Mouse (Mus musculus) brain, embryonic 14.5 days (tissue): ENCODE data around the gene Rad1. TPM values are rescaled to one million over a fixed set of nuclear protein-coding genes. Genes with fewer than 3 reads are reported as not detected.

Source experiments
- DNase-seq: peaks from one replicate; pipeline ENCODE4 v3.0.0-alpha.2; 2011; ENCODE audit warnings: low read depth
- CTCF ChIP-seq: fragments of 200-500 bp; IDR thresholded peaks from 2 replicates; pipeline ENCODE4 v1.5.1; 2012; ENCODE audit warnings: inconsistent platforms, mild to moderate bottlenecking, moderate library complexity, borderline replicate concordance; ENCODE audit not compliant: insufficient read depth, insufficient read length; ENCODE audit errors: extremely low read depth
- POLR2A ChIP-seq: fragments of 200-500 bp; IDR thresholded peaks from 2 replicates; pipeline ENCODE4 v1.6.1; 2012; ENCODE audit warnings: mild to moderate bottlenecking, inconsistent platforms, borderline replicate concordance; ENCODE audit not compliant: poor library complexity, insufficient read depth, insufficient read length, severe bottlenecking; ENCODE audit errors: extremely low read depth
- polyA plus RNA-seq: library from polyadenylated mRNA; depleted of rRNA; stranded (reverse); fragments of >200 nt; gene quantifications from 2 replicates; pipeline ENCODE4 v1.2.3, GENCODE M21; 2012; rRNA removed

Gene Rad1
- 22.0 and 29.5 TPM in 2 replicates for polyA plus RNA-seq

DNA sequence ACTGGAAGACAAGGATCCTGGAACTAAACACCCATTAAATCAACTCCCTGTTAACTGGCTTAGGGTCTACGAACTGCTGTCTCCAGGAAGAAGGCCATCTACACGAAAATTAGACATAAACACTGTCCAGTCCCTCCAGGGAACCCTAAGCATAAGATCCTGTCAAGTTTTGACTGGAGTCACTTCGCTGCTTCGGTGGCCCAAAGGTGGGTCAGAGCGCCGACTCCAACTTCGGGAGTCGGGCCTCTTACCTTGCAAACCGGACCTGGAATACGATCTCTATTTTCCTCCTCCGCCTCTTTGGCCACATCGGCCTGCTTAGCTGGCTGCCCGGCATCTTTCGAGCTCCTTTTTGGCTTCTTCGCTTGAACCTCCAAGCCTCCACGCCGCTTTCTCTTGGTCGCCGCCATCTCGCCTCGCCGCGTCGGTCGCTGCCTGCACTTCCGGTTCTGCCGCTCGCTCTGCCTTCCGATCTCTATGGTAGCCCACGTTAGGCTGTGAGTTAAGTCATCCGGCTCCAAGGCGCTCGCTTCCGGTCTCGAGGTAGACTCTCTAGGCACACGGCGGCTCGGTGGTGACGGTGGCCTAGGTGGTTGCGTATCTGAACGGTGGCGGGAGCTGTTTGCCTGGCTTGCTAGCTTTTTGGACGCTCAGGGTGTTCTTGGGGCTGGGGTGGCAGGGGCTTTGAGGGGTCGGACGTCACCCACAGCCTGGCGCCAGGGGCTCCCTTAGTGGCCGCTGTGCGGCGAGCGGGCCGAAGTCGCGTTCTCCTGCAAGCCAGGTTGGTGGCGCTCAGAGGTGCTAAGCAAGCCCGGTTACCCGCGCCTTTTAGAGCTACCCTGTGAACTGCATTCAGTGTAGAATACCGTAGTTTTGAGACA lies at the start of gene Rad1, which contains the start of gene Brix1:
Gene Rad1 (plus strand): TSS at position 535 of the 881 bp plus-strand sequence.
Gene Brix1 (minus strand): TSS at position 464 of the 881 bp plus-strand sequence.
- peak; percentile 99 for DNase-seq
- no peak for TF ChIP-seq CTCF
- peak; percentile 56; the same call in 1 of the 2 replicates for TF ChIP-seq POLR2A

DNA sequence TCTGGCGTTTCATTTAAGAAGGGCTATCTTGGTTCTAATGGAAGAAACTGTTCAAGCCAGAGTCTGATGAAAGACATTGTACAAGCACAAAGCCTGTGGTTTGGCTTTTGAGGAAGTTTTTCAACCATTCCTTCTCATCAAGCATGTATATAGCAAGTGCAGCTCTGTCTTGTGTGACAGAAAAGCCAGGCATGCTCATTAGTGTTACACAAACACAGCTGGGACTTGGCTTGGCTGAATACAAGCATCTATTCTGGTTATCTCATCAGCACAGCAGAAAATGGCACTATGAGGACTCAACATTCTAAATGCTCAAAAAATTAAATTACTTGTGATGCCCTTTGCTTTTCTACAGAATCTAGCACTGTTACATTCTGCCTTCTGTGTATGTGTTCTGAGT lies 48.9 kb upstream of the Rad1 start:
- TF ChIP-seq CTCF (no peak), POLR2A (no peak)
- peak; percentile 13 for DNase-seq

DNA sequence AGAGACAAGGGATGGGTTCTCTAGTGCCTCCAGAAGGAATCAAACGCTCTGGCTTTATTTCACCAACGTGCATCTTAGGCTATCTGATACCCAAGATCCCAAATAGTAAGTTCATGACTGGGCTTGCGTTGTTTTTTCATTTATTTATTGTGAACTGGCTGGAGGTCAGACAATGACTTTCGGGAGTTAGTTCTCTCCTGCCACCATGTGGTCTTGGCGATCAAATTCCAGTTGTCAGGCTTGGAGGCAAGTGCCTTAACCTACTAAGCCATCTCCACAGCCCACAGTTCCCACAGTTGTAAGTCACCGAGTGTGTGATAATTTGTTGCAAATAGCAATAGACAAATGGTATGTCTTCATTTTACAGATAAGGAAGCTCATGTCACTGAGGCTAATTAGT lies 45.9 kb upstream of the Rad1 start:
- peak; percentile 11; the same call in 1 of the 2 replicates for TF ChIP-seq CTCF
- TF ChIP-seq POLR2A, result no peak
- peak; percentile 20 for DNase-seq

DNA sequence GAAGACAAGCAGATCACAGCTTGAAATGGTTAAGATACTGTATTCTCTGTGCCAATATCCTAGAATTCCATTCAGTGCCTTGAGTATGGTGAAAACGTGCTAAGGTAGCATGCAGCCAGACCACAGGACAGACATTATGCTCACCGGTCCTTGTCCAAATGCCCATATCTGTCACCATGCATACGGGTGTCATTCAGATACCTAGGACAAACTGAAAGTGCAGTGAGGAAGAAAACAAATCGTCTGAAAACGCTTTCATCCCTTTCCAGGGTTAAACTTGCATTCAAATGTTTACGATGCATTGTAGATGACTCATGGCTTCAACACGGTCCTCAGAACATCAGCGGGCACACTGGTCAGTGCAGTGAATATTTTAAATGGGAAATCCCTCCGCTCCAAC lies 44.3 kb upstream of the Rad1 start:
- TF ChIP-seq POLR2A (no peak), CTCF (no peak)
- DNase-seq, result no peak

DNA sequence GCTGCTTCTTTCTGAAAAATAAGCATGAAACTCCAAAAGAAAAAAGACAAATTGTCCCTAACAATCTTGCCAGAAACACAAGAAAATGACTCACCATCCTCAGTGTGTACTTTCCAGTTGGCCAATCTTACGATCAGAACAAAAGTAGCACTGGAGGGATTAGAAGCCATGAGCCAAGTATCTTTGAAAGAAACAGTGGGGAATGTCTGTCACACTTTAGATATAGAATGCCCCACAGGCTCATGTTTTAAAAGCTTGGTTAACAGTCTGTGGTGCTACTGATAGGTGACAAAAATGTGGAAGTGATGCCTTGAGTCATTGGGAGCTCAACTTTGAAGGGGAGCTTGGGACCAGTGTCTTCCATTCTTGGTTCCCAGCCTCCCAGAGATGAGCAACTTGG lies 43.5 kb upstream of the Rad1 start:
- DNase-seq, result no peak
- TF ChIP-seq POLR2A (no peak), CTCF (no peak)

DNA sequence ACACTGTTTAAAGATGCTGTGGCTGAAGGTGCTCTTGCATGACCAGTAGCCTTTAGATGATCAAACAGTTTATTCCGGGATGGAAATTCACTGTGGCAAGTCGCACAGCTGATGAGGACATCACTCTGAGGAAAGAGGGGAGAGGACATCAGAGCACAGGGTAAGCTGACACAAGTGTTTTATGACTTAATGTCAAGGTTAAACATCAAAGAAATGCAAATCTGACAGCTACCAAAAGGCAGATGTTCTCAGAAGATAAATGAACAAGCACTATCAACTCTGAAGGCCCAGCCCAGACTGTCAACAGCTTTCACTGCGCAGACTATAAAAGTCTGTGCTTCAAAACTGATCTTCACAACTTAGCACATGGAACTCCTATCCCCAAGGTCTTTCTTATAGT lies 38.7 kb upstream of the Rad1 start:
- no peak for DNase-seq
- no peak for TF ChIP-seq POLR2A
- no peak for TF ChIP-seq CTCF

DNA sequence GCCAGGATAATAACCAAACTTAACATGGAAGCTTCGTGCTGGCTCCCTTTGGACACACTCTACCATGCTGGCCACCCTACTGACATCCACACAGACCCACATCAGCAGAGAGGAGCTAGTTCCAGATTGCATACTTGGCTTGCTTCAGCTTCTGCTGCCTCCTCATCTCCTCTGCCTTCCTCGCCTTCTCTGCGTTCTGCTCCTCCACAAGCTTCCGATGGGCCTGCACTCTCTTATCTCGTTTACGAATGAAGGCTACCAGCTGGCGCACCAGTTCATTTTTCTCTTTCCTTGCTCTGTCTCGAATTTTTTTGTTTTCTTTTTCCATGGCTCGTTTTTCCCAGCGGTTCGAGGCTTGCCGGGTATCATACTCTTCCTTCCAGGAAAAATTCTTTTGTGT lies 24.8 kb upstream of the Rad1 start:
- no peak for DNase-seq
- TF ChIP-seq POLR2A (no peak), CTCF (no peak)

DNA sequence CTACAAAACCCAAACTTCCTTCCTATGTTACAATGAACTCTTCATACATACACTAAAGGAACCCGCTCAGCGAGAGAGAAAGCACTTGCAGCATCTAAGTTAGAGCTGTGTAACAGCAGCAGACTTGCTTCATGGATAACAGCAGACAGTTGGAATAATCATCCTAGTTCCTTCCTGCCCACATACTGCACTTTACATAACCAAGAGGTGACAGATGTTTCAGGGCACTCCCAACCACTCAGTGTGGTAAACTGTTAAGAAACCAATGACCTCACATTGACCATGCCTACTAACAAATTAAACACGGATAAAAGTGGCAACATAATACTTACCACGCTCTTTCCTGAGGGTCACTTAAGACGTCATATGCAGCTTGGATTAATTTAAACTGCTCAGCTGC lies 22.3 kb upstream of the Rad1 start:
- TF ChIP-seq CTCF (no peak), POLR2A (no peak)
- no peak for DNase-seq

DNA sequence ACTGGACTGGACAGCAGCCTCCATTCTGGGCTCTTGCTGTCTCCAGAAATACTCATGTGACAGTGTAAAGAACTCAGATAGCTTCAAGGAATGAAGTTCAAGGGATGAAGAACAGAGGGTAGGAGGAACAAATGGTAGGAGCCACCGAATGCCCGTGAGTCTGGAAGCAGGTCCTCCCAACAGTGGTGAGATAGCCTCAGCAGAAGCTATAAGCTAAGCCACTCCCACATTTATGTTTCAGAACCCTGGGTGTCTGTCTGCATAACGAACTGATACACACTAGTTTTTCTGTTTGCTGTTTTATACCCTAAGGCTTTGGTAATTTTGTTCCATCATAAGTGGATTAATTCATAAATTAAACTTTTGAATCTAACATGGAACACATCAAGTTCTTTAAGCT lies 21.1 kb upstream of the Rad1 start:
- no peak for DNase-seq
- TF ChIP-seq POLR2A, result no peak
- no peak for TF ChIP-seq CTCF

DNA sequence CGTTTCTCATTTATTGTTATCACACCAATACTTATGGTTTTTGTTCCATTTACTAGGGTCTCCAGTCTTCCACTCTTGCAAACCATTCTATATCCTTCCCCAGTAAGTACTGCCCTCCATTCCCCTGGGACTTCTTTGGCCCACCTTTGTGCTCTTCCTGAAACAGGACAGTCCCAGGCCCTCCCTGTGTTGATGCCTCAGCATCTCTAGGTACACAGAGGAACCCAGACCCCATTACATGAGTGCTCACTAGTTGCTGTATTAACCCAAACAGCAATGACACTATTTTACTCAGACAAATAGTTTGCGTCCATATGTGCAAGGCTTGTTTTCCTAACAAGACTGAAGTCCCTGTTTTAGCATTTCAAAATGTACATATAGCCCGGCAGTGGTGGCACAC lies 17.1 kb upstream of the Rad1 start:
- TF ChIP-seq CTCF, result no peak
- no peak for TF ChIP-seq POLR2A
- no peak for DNase-seq

DNA sequence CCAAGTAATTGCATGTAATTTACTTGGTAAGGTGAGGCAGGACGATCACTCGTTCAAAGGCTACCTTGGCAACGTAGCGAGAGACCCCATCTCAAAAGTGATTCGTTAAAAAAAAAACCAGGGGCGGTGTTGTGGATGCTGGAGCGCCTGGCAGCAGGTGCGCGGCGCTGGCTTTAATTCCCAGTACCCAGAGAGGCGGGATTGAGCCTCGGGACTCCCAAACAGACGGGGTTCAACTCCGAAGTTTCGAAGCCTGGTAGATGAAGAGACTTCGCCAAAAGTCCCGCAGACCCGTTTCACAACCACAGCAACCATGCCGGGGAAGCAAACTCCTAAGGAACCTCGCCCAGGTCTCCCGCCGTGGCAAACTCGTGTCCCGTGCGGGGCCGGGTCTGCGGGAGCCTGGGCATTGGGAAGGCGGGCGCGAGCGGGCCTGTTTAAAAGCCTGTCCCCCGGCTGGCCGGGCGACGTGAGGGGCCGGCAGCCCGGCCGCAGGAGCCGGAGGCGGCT lies 16.1 kb upstream of the Rad1 start:
- DNase-seq, result peak; percentile 57
- TF ChIP-seq POLR2A, result no peak
- no peak for TF ChIP-seq CTCF

DNA sequence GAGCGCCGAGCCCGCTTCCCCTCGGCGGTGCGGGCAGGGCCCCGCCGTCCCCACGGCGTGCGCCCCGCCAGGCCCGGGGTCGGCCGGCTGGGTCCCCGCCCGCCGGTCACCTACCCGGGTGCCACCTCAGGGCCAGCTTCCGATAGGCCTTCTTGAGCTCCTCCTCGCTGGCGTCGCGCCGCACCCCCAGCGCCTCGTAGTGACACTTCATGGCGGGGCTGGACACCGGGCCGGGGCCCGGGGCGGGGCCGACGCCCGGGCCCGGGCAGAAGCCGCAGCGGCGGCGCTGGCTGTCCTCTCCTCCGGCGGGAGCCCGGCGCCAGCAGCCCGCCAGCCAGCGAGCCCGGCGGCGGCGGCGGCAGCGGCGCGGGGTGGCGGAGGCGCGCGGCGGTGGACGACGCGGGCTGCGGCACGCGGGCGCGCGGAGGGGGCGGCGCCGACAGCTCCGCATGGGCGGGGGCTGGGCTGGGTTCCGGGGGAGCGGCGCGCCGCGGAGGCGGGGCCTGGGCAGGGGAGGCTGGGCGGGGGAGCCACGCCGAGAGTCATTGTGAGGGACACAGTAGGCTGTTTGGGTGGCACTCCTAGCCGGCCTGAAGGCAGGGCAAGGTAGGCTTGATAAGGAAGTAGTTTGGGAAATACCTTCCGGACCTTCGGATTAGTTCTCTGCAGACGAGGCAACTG lies 15.5 kb upstream of the Rad1 start, which contains the start of gene Dnajc21:
Gene Dnajc21 (minus strand): TSS at position 366 of the 681 bp plus-strand sequence.
- DNase-seq, result peak; percentile 90
- no peak for TF ChIP-seq CTCF
- peak; percentile 23 for TF ChIP-seq POLR2A
